Mouse (Mus musculus) myocyte (in vitro differentiated cells): Measurements from ENCODE around the gene Mcf2l.

Experiments used
- E2F4 ChIP-seq: IDR thresholded peaks from one replicate; pipeline ENCODE4 v1.6.1; 2011; ENCODE audit warnings: mild to moderate bottlenecking, control low read depth, moderate library complexity; ENCODE audit not compliant: insufficient read depth
- MYOD1 ChIP-seq, 3 experiments: IDR thresholded peaks; one replicate each; pipeline ENCODE4 v1.6.1; 2011; ENCODE audit warnings: control low read depth in 2 of 3, low read depth in 2 of 3, mild to moderate bottlenecking in 2 of 3, moderate library complexity in 1 of 3; ENCODE audit not compliant: insufficient read length in 2 of 3, control insufficient read depth in 1 of 3
- POLR2A ChIP-seq: IDR thresholded peaks from one replicate; pipeline ENCODE4 v1.6.1; 2011; ENCODE audit warnings: low read depth, mild to moderate bottlenecking, control low read depth, moderate library complexity; ENCODE audit not compliant: insufficient read length
- USF1 ChIP-seq: IDR thresholded peaks from one replicate; pipeline ENCODE4 v1.6.1; 2011; ENCODE audit warnings: low read depth, mild to moderate bottlenecking, control low read depth, moderate library complexity

DNA sequence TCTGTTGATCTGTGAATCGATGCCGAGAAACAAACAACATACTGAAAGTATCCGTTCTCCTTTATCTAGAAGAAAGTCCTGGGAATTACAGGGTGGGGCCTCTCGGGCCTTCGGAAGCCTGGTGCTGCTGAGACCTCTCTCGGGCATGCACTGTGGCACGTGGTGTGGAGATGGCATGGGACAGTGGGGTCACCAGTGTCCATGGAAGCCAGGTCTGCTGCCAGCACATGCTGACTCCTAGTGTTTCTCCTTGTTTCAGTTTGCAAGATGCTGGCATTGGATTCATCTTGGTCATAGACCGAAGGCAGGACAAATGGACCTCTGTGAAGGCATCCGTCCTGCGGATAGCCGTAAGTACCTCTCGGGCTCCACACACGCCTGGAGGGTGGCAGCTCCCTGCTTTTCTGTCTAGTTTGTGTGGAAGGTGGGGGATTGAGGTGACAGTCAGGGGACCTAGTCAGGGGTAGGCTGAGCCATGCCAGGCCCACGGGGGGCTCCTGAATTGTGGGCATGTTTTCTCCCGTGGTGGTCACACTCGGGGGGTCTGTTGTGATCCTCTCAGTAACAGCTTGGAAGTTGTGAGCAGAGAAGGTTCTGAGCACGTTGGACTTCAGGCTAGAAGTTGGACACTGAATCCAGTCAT is 111.1 kb downstream of the Mcf2l start:
- no peak for TF ChIP-seq MYOD1 (IDR thresholded peaks at IDR 0.05; ENCODE audit: control insufficient read depth in 1 of 3, insufficient read length in 2 of 3, low read depth in 2 of 3)
- no peak for TF ChIP-seq POLR2A
- no peak for TF ChIP-seq USF1
- TF ChIP-seq E2F4 = no peak
